Mouse (Mus musculus): Measurements from ENCODE around the gene Sox10.

DNA sequence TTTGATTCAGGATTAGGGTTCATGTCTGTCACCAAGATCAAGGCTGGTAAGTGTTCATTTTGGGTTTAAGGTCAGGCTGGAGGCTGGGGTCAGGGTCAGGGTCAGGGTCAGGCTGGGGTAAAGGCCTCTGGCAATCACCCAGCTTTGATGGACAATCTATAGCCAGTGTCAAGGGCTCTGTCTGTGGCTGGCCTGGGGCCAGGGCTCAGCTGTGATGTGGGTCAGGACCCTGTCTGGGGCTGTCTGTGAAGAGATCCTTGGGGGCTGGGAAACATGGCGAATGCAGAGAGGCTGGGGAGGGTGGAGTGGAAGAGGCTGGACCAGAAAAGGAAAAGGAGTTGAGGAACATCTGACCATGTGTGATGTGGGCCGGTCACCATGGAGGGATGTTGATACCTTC lies 29.9 kb upstream of the Sox10 start:
- TF ChIP-seq CTCF (IDR thresholded peaks at IDR 0.05; ENCODE audit: borderline replicate concordance, extremely low read depth, insufficient read depth, insufficient read length) (no peak), POLR2A (IDR thresholded peaks at IDR 0.05; ENCODE audit: borderline replicate concordance, extremely low read depth, insufficient read depth, insufficient read length, poor library complexity, severe bottlenecking) (no peak)
